Mouse (Mus musculus) bone marrow, adult 2 months (tissue): ENCODE data around the gene Zdhhc19.

Source experiments
- CTCF ChIP-seq: fragments of 200-500 bp; IDR thresholded peaks from 2 replicates; pipeline ENCODE4 v1.5.1; 2011; ENCODE audit warnings: low read length, control low read depth; ENCODE audit not compliant: control insufficient read depth, insufficient read depth
- POLR2A ChIP-seq: fragments of 200-500 bp; IDR thresholded peaks from 2 replicates; pipeline ENCODE4 v1.6.1; 2011; ENCODE audit warnings: low read depth, mild to moderate bottlenecking, control low read depth, low read length, borderline replicate concordance; ENCODE audit not compliant: control insufficient read depth

DNA sequence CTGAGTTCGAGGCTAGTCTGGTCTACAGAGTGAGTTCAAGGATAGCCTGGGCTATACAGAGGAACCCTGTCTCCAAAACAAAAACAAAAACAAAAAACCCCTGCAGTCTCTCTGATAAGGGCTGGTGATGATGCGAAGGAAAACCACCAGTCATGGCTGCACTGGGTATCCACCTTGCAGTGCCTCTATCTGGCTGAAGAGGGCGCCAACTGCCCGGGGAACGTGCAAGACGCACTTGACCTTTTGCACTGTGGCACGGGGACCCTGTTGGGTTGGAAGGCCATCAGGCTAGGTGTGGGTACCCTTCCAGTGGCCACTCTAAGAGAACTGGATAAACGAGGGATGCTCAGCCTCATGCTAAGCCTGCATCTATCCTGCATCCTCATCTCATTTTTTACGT, 11.3 kb downstream of the Zdhhc19 start:
- TF ChIP-seq POLR2A (peak; percentile 35; the same call in 1 of the 2 replicates), CTCF (peak; percentile 99)
